Mouse (Mus musculus) activated CD4-positive, CD25-positive, alpha-beta regulatory T cell (primary cell): ENCODE results near the gene Nif3l1. TPM values are rescaled to one million over a fixed set of nuclear protein-coding genes. Genes with fewer than 3 reads are reported as not detected.

Experiments used
- polyA plus RNA-seq, 2 experiments: library from polyadenylated mRNA; unstranded; fragments of 100-300 nt; shearing (Covaris generic); gene quantifications; one replicate each; pipeline ENCODE4 v1.2.1; 2017

Gene Nif3l1
- polyA plus RNA-seq: 10 to 100 TPM; 35.9 to 36.3 TPM

DNA sequence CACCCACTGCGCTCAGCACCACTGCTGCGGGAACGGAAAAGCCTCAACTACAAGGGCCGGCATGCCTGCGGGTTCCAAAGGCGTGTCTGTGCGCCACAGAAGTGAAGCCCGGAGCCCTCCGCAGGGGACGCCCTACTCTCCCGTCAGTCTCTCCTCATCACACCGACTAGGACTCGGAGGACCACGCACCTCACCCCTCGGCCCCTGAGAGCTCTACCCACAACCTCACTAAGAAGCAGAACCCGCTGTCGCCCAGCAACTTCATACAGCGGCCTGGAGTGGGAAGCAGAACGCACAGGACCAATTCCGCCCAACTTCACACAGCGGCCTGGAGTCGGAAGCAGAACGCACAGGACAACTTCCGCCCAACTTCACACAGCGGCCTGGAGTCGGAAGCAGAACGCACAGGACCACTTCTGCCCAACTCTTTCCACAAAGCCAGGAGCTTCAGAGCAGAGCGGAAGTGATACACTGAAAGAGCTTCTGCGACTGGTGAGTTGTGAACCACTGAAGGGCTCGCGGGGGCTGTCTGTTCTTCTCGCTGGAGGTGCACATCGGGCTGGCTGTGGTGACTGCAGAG lies at the start of gene Nif3l1, which contains the start of gene Ppil3:
Gene Nif3l1, plus strand, starts transcription at position 9 of the 580 bp plus-strand sequence.
Gene Ppil3, minus strand, starts transcription at position 344 of the 580 bp plus-strand sequence.

DNA sequence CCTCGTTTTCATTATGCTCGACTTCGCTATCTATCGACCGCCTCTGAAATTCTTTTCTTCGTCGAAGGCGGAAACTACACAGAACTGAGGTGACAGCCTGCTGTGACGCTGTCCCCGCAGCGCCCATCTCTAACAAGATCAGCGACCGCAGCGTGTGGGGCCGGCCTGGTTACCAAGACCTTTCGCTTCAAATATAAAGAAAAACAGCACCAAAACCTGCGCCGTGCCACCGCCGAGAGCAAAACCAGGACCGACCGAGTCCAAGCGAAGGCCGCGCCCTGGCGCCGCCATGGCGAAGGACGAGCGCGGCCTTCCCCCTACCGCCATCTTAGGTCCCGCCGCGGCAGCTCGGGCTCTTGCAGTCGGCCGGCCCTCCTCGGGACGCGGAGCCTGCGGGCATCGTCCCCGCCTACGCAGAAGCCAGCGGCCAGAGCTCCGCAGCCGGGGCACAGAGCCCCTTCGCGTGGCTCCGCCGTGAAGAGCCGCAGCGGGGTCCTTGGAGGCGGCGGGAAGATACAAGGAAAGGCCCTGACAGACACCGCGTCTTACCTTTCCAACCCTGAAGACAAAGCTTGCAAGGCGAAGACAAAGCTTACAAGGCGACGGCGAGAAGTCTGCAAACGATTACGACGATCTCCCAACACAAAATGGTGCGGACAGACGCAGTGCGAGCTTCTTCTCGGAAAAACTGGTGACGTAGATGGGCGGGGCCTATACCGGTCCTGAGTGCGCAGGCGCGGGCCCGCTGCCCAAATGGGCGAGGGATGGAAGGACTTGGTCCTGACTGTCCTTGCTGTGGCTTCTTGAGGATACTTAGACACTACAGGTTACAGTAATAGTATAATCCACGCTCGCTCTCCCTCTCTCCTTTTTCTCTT lies 21.3 kb upstream of the Nif3l1 start, which contains the start of gene Clk1:
Gene Clk1, minus strand, starts transcription at position 696 of the 878 bp plus-strand sequence.

DNA sequence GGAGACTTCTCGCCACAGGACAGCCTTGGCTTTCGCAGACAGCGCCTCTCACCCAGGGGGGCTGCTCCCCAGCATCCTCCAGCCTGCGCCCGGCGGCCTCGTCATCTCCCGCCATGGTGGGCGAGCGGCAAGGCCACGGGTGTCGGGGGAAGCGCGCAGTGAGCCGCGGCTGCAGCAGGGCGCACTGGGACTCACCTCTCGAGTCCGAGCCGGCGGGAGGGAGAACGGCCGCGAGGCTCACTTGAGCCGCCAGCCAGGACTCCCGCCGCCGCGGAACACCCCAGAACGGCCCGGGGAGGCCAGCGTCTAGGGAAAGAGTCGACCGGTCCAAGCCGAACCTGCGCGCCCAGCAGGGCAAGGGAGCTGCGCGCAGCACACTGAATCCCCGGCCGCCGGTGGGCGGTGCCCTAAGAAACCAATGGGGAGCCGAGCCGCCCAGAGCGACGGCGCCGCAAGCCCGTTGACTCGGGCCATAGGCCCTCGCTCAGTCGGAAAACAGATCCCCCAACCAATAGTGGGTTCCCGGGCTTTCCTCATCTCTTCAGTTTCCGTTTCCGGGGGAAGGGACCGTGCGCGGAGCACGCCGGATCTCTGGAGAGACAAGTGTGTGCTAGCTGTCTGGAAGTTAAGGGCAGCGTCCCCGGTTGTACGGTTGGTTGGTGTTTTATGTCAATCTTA lies 59.8 kb downstream of the Nif3l1 start, which contains the start of gene Orc2:
Gene Orc2, minus strand, starts transcription at position 533 of the 678 bp plus-strand sequence.

Other genes starting within 250 kb of the Nif3l1 start
- under 1 TPM in 1 of 2 experiments, not detected in 1; 0.33 TPM for gene Aox4, start 234.8 kb upstream of the Nif3l1 start, polyA plus RNA-seq
- under 1 TPM in 1 of 2 experiments, not detected in 1; 0.04 TPM for gene Aox2, start 166.8 kb upstream of the Nif3l1 start, polyA plus RNA-seq
- 100 to 1,000 TPM; 368 to 421 TPM for gene Bzw1, start 52.3 kb upstream of the Nif3l1 start, polyA plus RNA-seq
- gene Clk1, start 21.1 kb upstream of the Nif3l1 start, polyA plus RNA-seq: 100 to 1,000 TPM; 311 to 364 TPM
- 10 to 100 TPM; 56.9 to 69.5 TPM for gene Ppil3, start 335 bp downstream of the Nif3l1 start, polyA plus RNA-seq
- gene Orc2, start 60.0 kb downstream of the Nif3l1 start, polyA plus RNA-seq: 10 to 100 TPM; 15.0 to 37.5 TPM
- 1 to 10 TPM; 6.8 to 9.0 TPM for gene Fam126b, start 141.2 kb downstream of the Nif3l1 start, polyA plus RNA-seq
- 100 to 1,000 TPM; 126 to 149 TPM for gene Ndufb3, start 141.2 kb downstream of the Nif3l1 start, polyA plus RNA-seq